Mouse (Mus musculus) embryo, embryonic 9.5 days (tissue): Measurements from ENCODE around the gene Lsm3.
A peak's percentile ranks its signal among the peaks of the same experiment; 100 is the strongest.
"Not testable (repeated sequence)": the region's sequence is repeated elsewhere in the genome, so short reads cannot be mapped to it uniquely, and the experiment has no call there.

Source experiments
- DNase-seq: peaks from one replicate; pipeline ENCODE4 v3.0.0-alpha.2; 2017; ENCODE audit errors: extremely low spot score

Gene Lsm3

GRCm38 (mm10) chr6:91515545-91516449, at the start of gene Lsm3, which contains the start of gene Xpc:
TSS of gene Lsm3 (plus strand) at chr6:91515928.
TSS of gene Xpc (minus strand) at chr6:91515888.
- peak; percentile 99 for DNase-seq

- no peak for DNase-seq
These were observed 48.6 kb upstream of the Lsm3 start for GRCm38 (mm10) chr6:91467106-91467505.

- no peak for DNase-seq
These were observed 45.0 kb upstream of the Lsm3 start for GRCm38 (mm10) chr6:91470712-91471111.

GRCm38 (mm10) chr6:91471427-91471826, 44.3 kb upstream of the Lsm3 start:
- DNase-seq, result not testable (repeated sequence)

GRCm38 (mm10) chr6:91472319-91472718, 43.4 kb upstream of the Lsm3 start:
- DNase-seq, result peak; percentile 9

- peak; percentile 98 for DNase-seq
These were observed 42.6 kb upstream of the Lsm3 start, which contains the start of the genes Chchd4 and Tmem43 for GRCm38 (mm10) chr6:91472868-91473804. TSS of gene Chchd4 (minus strand) at chr6:91473546. TSS of gene Tmem43 (plus strand) at chr6:91473703.

- no peak for DNase-seq
These were observed 41.8 kb upstream of the Lsm3 start for GRCm38 (mm10) chr6:91473805-91474440.

GRCm38 (mm10) chr6:91474441-91475190, 41.1 kb upstream of the Lsm3 start:
- no peak for DNase-seq

- DNase-seq, result no peak
These were observed 39.2 kb upstream of the Lsm3 start for GRCm38 (mm10) chr6:91476541-91476940.

GRCm38 (mm10) chr6:91483371-91483770, 32.4 kb upstream of the Lsm3 start:
- no peak for DNase-seq

- no peak for DNase-seq
These were observed 28.8 kb upstream of the Lsm3 start for GRCm38 (mm10) chr6:91486736-91487453.

GRCm38 (mm10) chr6:91488496-91489212, 27.1 kb upstream of the Lsm3 start:
- DNase-seq, result no peak

GRCm38 (mm10) chr6:91489872-91490271, 25.9 kb upstream of the Lsm3 start:
- no peak for DNase-seq

GRCm38 (mm10) chr6:91491004-91491403, 24.7 kb upstream of the Lsm3 start:
- DNase-seq, result no peak

GRCm38 (mm10) chr6:91493053-91493452, 22.7 kb upstream of the Lsm3 start:
- DNase-seq, result no peak

- DNase-seq, result no peak
These were observed 21.2 kb upstream of the Lsm3 start for GRCm38 (mm10) chr6:91494526-91494925.

GRCm38 (mm10) chr6:91503302-91503701, 12.4 kb upstream of the Lsm3 start:
- DNase-seq, result no peak

- DNase-seq, result no peak
These were observed 9.7 kb upstream of the Lsm3 start for GRCm38 (mm10) chr6:91506036-91506435.

- no peak for DNase-seq
These were observed 7.7 kb upstream of the Lsm3 start for GRCm38 (mm10) chr6:91508041-91508440.

GRCm38 (mm10) chr6:91509326-91509725, 6.4 kb upstream of the Lsm3 start:
- peak; percentile 61 for DNase-seq
